In the genomic region with DNA sequence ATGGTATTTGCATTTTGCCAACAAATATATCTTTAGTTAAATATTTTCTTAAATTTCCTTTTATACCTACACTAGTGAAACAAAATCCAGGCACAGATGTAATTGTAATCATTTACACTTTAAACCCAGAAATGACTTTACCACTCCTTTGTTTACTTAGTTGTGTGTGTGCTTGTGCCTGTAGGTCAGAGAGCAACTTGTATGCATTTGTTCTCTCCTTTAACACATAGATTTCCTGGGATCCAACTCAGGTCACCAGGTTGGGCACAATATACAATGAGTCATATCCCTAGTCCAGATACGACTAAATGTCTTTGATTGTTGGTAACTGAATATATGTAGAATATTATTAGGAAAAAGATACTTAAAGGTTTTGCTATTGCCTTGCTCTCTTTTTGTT, we compare ENCODE assay signal across 20 mouse cellular contexts.
DNase-seq lines count a peak whose midpoint lies in the region; ATAC-seq and TF ChIP-seq lines count a peak whose summit lies in the region.
"Had no signal": no experiment of that assay in that cellular context is flagged by ENCODE, and none has a peak within 500 bp of the region (broad histone marks: within the 10 kb centered on the region; RNA-seq: fewer than 3 reads in every experiment).

No protein-coding gene starts in this region.

- no peak for TF ChIP-seq EP300 in lung, postnatal 0 days (IDR thresholded peaks at IDR 0.05)

- H3K4me1 ChIP-seq in lung, postnatal 0 days (ENCODE audit: insufficient read depth, low read depth, low read length) = no peaks in the 10 kb centered on the region; the same call in 1 of the 2 replicates
- 0 out of 2 replicates have a peak, but pooled peaks cover 7% of the 10 kb centered on the region for H3K4me1 ChIP-seq in intestine, postnatal 0 days (replicated peaks; ENCODE audit: control insufficient read depth, insufficient read depth, low read length)
- peaks cover 5% of the 10 kb centered on the region; the same call in 1 of the 2 replicates for H3K4me1 ChIP-seq in stomach, embryonic 14.5 days (ENCODE audit: control insufficient read depth, insufficient read depth, low read length)

- no peaks in the 10 kb centered on the region for H3K36me3 ChIP-seq in lung, postnatal 0 days (ENCODE audit: insufficient read depth, low read length)
- H3K36me3 ChIP-seq in intestine, postnatal 0 days (ENCODE audit: control insufficient read depth, insufficient read depth) = no peaks in the 10 kb centered on the region; the same call in 1 of the 2 replicates
- no peaks in the 10 kb centered on the region for H3K36me3 ChIP-seq in stomach, embryonic 14.5 days (ENCODE audit: control insufficient read depth, insufficient read depth, low read length)
- H3K36me3 ChIP-seq: embryonic facial prominence, embryonic 12.5 days; G1E; heart, embryonic 12.5 days; hindbrain, embryonic 15.5 days had no signal

- DNase-seq in lung, postnatal 0 days (ENCODE audit: low spot score) = peak; percentile 53
- DNase-seq in lung, adult 18-20 months = no peak
- no peak for DNase-seq in c-Kit-positive CD71-positive TER-119-positive erythroid progenitor cells, embryonic 14.5 days (ENCODE audit: low spot score)
- DNase-seq in embryo, embryonic 10.5 days (ENCODE audit: low spot score) = no peak
- no peak for DNase-seq in B cell, adult 2 months
- DNase-seq: adrenal gland, adult 8-10 months; adrenal gland, postnatal 36 days; cerebellum, adult 11 months; cerebellum, adult 8-10 months; cerebellum, postnatal 14 days; gastrocnemius, adult 2 months; gastrocnemius, postnatal 25 days had no signal

- H3K9ac ChIP-seq in lung, postnatal 0 days (replicated peaks; ENCODE audit: low read depth) = no peak overlapping the region
- no peak overlapping the region for H3K9ac ChIP-seq in intestine, postnatal 0 days (ENCODE audit: low read depth, low read length)
- H3K9ac ChIP-seq in stomach, embryonic 14.5 days (replicated peaks; ENCODE audit: low read depth, low read length) = no peak overlapping the region
- H3K9ac ChIP-seq: embryonic facial prominence, embryonic 12.5 days; heart, embryonic 12.5 days; hindbrain, embryonic 15.5 days had no signal

- H3K27ac ChIP-seq in lung, postnatal 0 days (ENCODE audit: low read length) = no peak overlapping the region
- H3K27ac ChIP-seq in intestine, postnatal 0 days (ENCODE audit: low read depth, low read length) = no peak overlapping the region
- no peak overlapping the region for H3K27ac ChIP-seq in stomach, embryonic 14.5 days (ENCODE audit: low read length)
- H3K27ac ChIP-seq: embryonic facial prominence, embryonic 12.5 days; gastrocnemius, adult 2 months; hindbrain, embryonic 15.5 days had no signal

- 38% methylated on average over 1 of the region's 1 CpGs for WGBS in lung, postnatal 0 days
- 33% methylated on average over 1 of the region's 1 CpGs for WGBS in intestine, postnatal 0 days
- 48% methylated on average over 1 of the region's 1 CpGs for WGBS in stomach, embryonic 14.5 days

- no peak for TF ChIP-seq CTCF in lung, postnatal 0 days (IDR thresholded peaks at IDR 0.05)
- no peak for TF ChIP-seq CTCF in intestine, postnatal 0 days (IDR thresholded peaks at IDR 0.05; ENCODE audit: low read depth)

- no peak overlapping the region for H3K4me3 ChIP-seq in lung, postnatal 0 days (ENCODE audit: low read depth, low read length)
- no peak overlapping the region for H3K4me3 ChIP-seq in intestine, postnatal 0 days (ENCODE audit: low read depth, low read length)
- no peak overlapping the region for H3K4me3 ChIP-seq in stomach, embryonic 14.5 days (ENCODE audit: low read depth, low read length)
- H3K4me3 ChIP-seq: embryonic facial prominence, embryonic 12.5 days; gastrocnemius, adult 2 months; heart, embryonic 12.5 days; hindbrain, embryonic 15.5 days had no signal

- no peak overlapping the region for H3K4me2 ChIP-seq in lung, postnatal 0 days (replicated peaks; ENCODE audit: low read depth, low read length)
- no peak overlapping the region for H3K4me2 ChIP-seq in intestine, postnatal 0 days (replicated peaks; ENCODE audit: low read depth)
- no peak overlapping the region for H3K4me2 ChIP-seq in stomach, embryonic 14.5 days (replicated peaks; ENCODE audit: low read depth, low read length)
- H3K4me2 ChIP-seq: embryonic facial prominence, embryonic 12.5 days; heart, embryonic 12.5 days; hindbrain, embryonic 15.5 days had no signal

- ATAC-seq in lung, postnatal 0 days = 0 out of 2 replicates have a peak, but pooled peaks have one; percentile 17
- ATAC-seq in intestine, postnatal 0 days = peak; percentile 91
- ATAC-seq in stomach, embryonic 14.5 days (ENCODE audit: insufficient number of reproducible peaks, insufficient read depth, low FRiP score, low read depth) = peak; percentile 79; the same call in 1 of the 2 replicates
- ATAC-seq: CD4-positive, CD25-positive, alpha-beta regulatory T cell, adult 4 months; forebrain, embryonic 14.5 days had no signal

- H3K27me3 ChIP-seq in lung, postnatal 0 days (replicated peaks; ENCODE audit: insufficient read depth, low read length) = no peaks in the 10 kb centered on the region
- H3K27me3 ChIP-seq in intestine, postnatal 0 days (replicated peaks; ENCODE audit: control insufficient read depth, insufficient read depth, low read length) = no peaks in the 10 kb centered on the region
- H3K27me3 ChIP-seq in stomach, embryonic 14.5 days (ENCODE audit: control insufficient read depth, insufficient read depth, low read length) = no peaks in the 10 kb centered on the region
- H3K27me3 ChIP-seq: embryonic facial prominence, embryonic 12.5 days; heart, embryonic 12.5 days; hindbrain, embryonic 15.5 days had no signal

- H3K9me3 ChIP-seq in lung, postnatal 0 days (ENCODE audit: low read length) = no peaks in the 10 kb centered on the region
- no peaks in the 10 kb centered on the region for H3K9me3 ChIP-seq in intestine, postnatal 0 days (ENCODE audit: control insufficient read depth)
- no peaks in the 10 kb centered on the region for H3K9me3 ChIP-seq in stomach, embryonic 14.5 days (ENCODE audit: control insufficient read depth, low read depth, low read length)
- H3K9me3 ChIP-seq: embryonic facial prominence, embryonic 12.5 days; G1E; heart, embryonic 12.5 days; hindbrain, embryonic 15.5 days had no signal

Comparison
In these comparisons a context has a peak if more than half of its experiments do, and no peak if none do; other contexts are left out.
1. ATAC-seq: peak in every context shown above with its lines; median percentile 91 in intestine, postnatal 0 days; 79 in stomach, embryonic 14.5 days; 17 in lung, postnatal 0 days.